Mouse (Mus musculus): ENCODE measurements around the gene Abhd14b. TPM values are rescaled to one million over a fixed set of nuclear protein-coding genes. Genes with fewer than 3 reads are reported as not detected.
A peak's percentile ranks its signal among the peaks of the same experiment; 100 is the strongest.

Abhd14b gene
- total and polyA plus RNA-seq, 2 experiments from 2014 or later: 13.8 to 16.2 TPM

DNA sequence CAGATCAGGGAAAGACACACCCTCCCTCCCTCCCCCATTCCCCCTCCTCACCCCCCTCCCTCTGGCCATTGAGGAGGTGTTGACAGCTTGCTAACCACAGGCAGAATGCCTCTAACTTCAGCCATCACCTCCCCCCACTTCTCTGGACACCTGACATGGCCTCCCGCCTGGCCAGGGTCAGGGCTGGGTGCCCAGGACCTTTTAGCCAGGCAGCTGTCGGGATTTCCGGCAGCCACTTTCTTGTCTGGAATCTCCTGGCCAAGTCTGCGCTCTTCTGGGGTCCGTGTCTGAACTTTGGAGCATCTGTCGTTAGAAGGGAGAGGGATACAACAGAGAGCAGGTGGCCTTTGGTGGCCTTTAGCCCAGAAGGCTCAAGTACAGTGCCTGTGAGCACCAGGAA, 42.0 kb upstream of the Abhd14b start:
- no peaks in the 10 kb centered on the region for H3K36me3 ChIP-seq (ENCODE audit: insufficient read depth, low read length)
- no peak overlapping the region for H3K4me2 ChIP-seq (ENCODE audit: low read depth, low read length, poor library complexity, severe bottlenecking)
- H3K4me3 ChIP-seq (ENCODE audit: low read depth, low read length): no peak overlapping the region
- H3K27ac ChIP-seq (ENCODE audit: low read depth, low read length): no peak overlapping the region
- whole genome bisulfite sequencing: 50% methylated on average over 6 of the region's 6 CpGs
- H3K9ac ChIP-seq (replicated peaks; ENCODE audit: low read length, poor library complexity, severe bottlenecking): no peak overlapping the region
- no peak for TF ChIP-seq CTCF (IDR thresholded peaks at IDR 0.05)
- DNase-seq (ENCODE audit: low spot score): peak; percentile 59
- no peaks in the 10 kb centered on the region for H3K9me3 ChIP-seq (ENCODE audit: low read length)
- no peaks in the 10 kb centered on the region for H3K27me3 ChIP-seq (ENCODE audit: insufficient read depth, low read length)
- 0 out of 2 replicates have a peak, but pooled peaks cover 5% of the 10 kb centered on the region for H3K4me1 ChIP-seq (ENCODE audit: insufficient read depth, low read length)
- no peak; the same call in 1 of the 2 replicates for ATAC-seq (ENCODE audit: low FRiP score)

DNA sequence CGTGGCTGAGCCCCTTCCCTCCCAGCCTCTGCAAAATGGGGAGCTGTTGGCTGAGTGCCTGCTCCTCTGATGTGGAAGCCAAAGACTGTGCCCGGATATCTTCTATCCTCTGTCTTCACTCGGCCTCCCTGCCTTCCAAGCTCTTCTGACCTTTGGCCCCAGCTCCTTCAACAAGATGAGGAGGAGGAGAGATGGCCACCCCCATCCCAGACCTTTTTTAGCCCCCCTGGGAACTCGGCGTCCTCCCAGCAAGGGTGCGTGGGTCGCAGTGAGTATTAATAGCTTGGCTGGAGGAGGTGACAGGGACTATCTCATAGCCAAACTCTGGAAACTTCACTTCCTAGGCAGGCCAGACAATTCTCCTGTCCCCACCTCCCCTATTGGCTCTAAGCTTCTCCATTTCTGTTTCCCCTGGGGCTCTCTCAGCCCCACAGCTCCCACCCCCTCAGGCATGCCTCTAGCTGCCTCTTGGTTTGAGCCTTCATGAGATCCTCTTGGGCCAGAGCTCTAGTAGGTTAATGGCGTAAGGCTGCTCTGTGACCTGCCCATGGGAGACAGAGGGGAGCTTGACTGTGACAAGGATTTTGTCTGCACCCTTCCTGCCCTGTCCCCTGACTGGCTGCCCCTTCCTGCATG, 40.7 kb upstream of the Abhd14b start:
- WGBS: 61% methylated on average over 8 of the region's 8 CpGs
- Histone ChIP-seq H3K27me3 (ENCODE audit: insufficient read depth, low read length) (no peaks in the 10 kb centered on the region), H3K9me3 (ENCODE audit: low read length) (no peaks in the 10 kb centered on the region), H3K9ac (replicated peaks; ENCODE audit: low read length, poor library complexity, severe bottlenecking) (no peak overlapping the region), H3K4me3 (ENCODE audit: low read depth, low read length) (no peak overlapping the region), H3K27ac (ENCODE audit: low read depth, low read length) (no peak overlapping the region), H3K36me3 (ENCODE audit: insufficient read depth, low read length) (no peaks in the 10 kb centered on the region), H3K4me2 (ENCODE audit: low read depth, low read length, poor library complexity, severe bottlenecking) (no peak overlapping the region), H3K4me1 (ENCODE audit: insufficient read depth, low read length) (0 out of 2 replicates have a peak, but pooled peaks cover 5% of the 10 kb centered on the region)
- DNase-seq (ENCODE audit: low spot score) (no peak), ATAC-seq (ENCODE audit: low FRiP score) (no peak)
- no peak for TF ChIP-seq CTCF (IDR thresholded peaks at IDR 0.05)

DNA sequence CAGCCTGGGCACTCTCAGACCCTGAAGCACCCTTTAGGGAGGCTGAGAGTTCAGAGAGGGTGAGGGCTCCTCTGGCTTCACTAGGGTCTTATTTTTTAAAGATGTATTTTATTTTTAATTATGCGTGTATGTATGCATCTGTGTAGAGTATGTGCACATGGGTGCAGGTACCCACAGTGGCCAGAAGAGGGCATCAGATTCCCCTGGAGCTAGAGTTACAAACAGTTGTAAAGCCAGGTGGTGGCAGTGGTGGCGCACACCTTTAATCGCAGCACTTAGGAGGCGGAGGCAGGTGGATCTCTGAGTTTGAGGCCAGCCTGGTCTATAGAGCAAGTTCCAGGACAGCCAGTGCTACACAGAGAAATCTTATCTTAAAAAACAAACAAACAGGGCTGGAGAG, 38.2 kb upstream of the Abhd14b start:
- no peaks in the 10 kb centered on the region for H3K27me3 ChIP-seq (ENCODE audit: insufficient read depth, low read length)
- 98% methylated on average over 4 of the region's 4 CpGs for WGBS
- DNase-seq (ENCODE audit: low spot score) (no peak), ATAC-seq (ENCODE audit: low FRiP score) (no peak)
- 0 out of 2 replicates have a peak overlapping the region, but pooled peaks have one; percentile 18 for H3K27ac ChIP-seq (ENCODE audit: low read depth, low read length)
- peak; percentile 53 for TF ChIP-seq CTCF (IDR thresholded peaks at IDR 0.05)
- H3K4me1 ChIP-seq (ENCODE audit: insufficient read depth, low read length): 0 out of 2 replicates have a peak, but pooled peaks cover 5% of the 10 kb centered on the region
- no peaks in the 10 kb centered on the region for H3K9me3 ChIP-seq (ENCODE audit: low read length)
- H3K4me2 ChIP-seq (ENCODE audit: low read depth, low read length, poor library complexity, severe bottlenecking): no peak overlapping the region
- H3K36me3 ChIP-seq (ENCODE audit: insufficient read depth, low read length): no peaks in the 10 kb centered on the region
- no peak overlapping the region for H3K4me3 ChIP-seq (ENCODE audit: low read depth, low read length)
- H3K9ac ChIP-seq (replicated peaks; ENCODE audit: low read length, poor library complexity, severe bottlenecking): no peak overlapping the region

DNA sequence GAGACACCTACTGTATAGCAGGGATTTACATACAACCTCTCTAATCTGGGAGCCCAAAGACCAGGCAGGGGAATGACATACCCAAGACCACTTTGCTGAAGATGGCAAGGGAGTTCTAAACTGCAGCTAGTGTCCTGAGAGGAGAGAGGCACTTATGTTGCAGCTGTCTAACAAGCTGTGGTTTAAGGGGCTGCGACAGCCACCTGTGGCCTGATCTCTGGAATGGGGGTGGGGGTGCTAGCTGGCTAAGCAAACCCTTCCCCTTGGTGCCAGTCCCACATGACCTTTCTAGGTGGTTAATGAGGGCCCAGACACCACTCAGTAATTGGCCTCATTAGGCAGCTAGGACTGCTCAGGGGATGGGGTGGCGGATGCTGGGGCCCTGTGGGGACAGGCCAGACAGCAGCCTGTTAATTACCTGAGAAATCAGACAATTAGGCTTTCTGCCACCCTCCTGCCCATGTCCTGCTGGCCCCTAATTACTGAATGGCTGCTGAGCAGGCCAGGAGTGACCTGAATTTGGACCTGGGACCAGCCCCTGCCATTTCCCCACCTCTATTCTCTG, 37.1 kb upstream of the Abhd14b start:
- Histone ChIP-seq H3K4me3 (ENCODE audit: low read depth, low read length) (no peak overlapping the region), H3K27me3 (ENCODE audit: insufficient read depth, low read length) (no peaks in the 10 kb centered on the region), H3K4me2 (ENCODE audit: low read depth, low read length, poor library complexity, severe bottlenecking) (no peak overlapping the region), H3K9ac (replicated peaks; ENCODE audit: low read length, poor library complexity, severe bottlenecking) (no peak overlapping the region), H3K27ac (ENCODE audit: low read depth, low read length) (no peak overlapping the region), H3K4me1 (ENCODE audit: insufficient read depth, low read length) (0 out of 2 replicates have a peak, but pooled peaks cover 5% of the 10 kb centered on the region), H3K9me3 (ENCODE audit: low read length) (no peaks in the 10 kb centered on the region), H3K36me3 (ENCODE audit: insufficient read depth, low read length) (no peaks in the 10 kb centered on the region)
- 85% methylated on average over 2 of the region's 2 CpGs for WGBS
- no peak for DNase-seq (ENCODE audit: low spot score)
- ATAC-seq (ENCODE audit: low FRiP score): no peak
- no peak for TF ChIP-seq CTCF (IDR thresholded peaks at IDR 0.05)

DNA sequence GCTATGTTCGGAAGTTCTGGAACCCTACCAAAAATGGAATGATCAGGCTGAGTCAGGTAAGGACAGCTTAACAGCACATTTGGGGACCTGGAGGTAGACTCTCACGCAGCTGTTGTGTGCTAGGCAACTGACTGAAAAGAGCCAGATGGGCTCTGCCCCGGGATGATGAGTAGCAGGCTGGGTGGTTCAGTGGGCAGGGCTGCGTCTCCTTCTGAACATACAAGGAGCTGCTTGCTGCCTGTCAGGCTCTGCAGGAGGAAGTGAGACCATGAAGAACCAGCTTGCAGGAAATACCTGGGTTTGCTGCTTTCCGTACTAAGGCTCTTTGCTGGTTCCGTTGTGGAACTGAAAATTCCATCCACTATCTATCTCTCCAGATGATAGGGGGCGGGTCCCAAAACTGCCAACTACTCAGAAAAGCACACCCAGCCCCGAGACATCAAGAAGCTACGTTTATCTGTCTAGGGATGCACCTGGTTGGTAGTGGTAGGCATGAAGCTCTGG, 36.1 kb upstream of the Abhd14b start:
- Histone ChIP-seq H3K9me3 (ENCODE audit: low read length) (no peaks in the 10 kb centered on the region), H3K4me3 (ENCODE audit: low read depth, low read length) (no peak overlapping the region), H3K4me2 (ENCODE audit: low read depth, low read length, poor library complexity, severe bottlenecking) (no peak overlapping the region), H3K27ac (ENCODE audit: low read depth, low read length) (no peak overlapping the region), H3K27me3 (ENCODE audit: insufficient read depth, low read length) (no peaks in the 10 kb centered on the region), H3K36me3 (ENCODE audit: insufficient read depth, low read length) (no peaks in the 10 kb centered on the region), H3K9ac (replicated peaks; ENCODE audit: low read length, poor library complexity, severe bottlenecking) (no peak overlapping the region), H3K4me1 (ENCODE audit: insufficient read depth, low read length) (0 out of 2 replicates have a peak, but pooled peaks cover 5% of the 10 kb centered on the region)
- ATAC-seq (ENCODE audit: low FRiP score): no peak
- WGBS: 89% methylated on average over 9 of the region's 9 CpGs
- no peak for TF ChIP-seq CTCF (IDR thresholded peaks at IDR 0.05)
- DNase-seq (ENCODE audit: low spot score): no peak

DNA sequence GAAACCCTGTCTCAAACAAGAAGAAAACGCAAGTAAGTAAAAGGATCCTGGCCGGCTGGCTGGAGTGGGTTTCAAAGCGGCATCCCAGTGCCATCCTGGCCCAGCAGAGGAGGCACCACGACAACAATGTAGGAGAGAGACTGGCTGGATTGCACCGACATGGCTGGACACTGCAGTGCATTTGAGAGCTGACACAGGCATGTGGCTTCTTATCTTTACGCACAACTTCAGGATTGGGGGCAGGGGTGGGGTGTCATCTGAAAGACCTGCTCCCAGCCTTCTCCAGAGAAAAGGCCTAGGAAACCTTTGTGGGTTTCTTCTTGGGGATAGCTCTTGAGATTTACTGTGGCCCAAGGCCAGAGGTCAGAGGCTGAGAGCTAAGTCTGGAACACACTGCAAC, 35.5 kb upstream of the Abhd14b start:
- no peak overlapping the region for H3K27ac ChIP-seq (ENCODE audit: low read depth, low read length)
- ATAC-seq (ENCODE audit: low FRiP score) (no peak), DNase-seq (ENCODE audit: low spot score) (no peak)
- no peaks in the 10 kb centered on the region for H3K9me3 ChIP-seq (ENCODE audit: low read length)
- no peak overlapping the region for H3K4me2 ChIP-seq (ENCODE audit: low read depth, low read length, poor library complexity, severe bottlenecking)
- no peak overlapping the region for H3K4me3 ChIP-seq (ENCODE audit: low read depth, low read length)
- H3K27me3 ChIP-seq (ENCODE audit: insufficient read depth, low read length): no peaks in the 10 kb centered on the region
- WGBS: 86% methylated on average over 6 of the region's 6 CpGs
- 0 out of 2 replicates have a peak, but pooled peaks cover 3% of the 10 kb centered on the region for H3K4me1 ChIP-seq (ENCODE audit: insufficient read depth, low read length)
- TF ChIP-seq CTCF (IDR thresholded peaks at IDR 0.05): no peak
- H3K36me3 ChIP-seq (ENCODE audit: insufficient read depth, low read length): no peaks in the 10 kb centered on the region
- no peak overlapping the region for H3K9ac ChIP-seq (replicated peaks; ENCODE audit: low read length, poor library complexity, severe bottlenecking)
